Mouse (Mus musculus): ENCODE measurements around the gene Rab43.
A peak's percentile ranks its signal among the peaks of the same experiment; 100 is the strongest.

Gene Rab43

GRCm38 (mm10) chr6:87750184-87750910 is 61.6 kb downstream of the Rab43 start:
- DNase-seq (ENCODE audit: low spot score): no peak

- DNase-seq (ENCODE audit: low spot score): no peak
These were observed 63.4 kb downstream of the Rab43 start for GRCm38 (mm10) chr6:87748531-87748930.

- no peak for DNase-seq (ENCODE audit: low spot score)
These were observed 63.9 kb downstream of the Rab43 start for GRCm38 (mm10) chr6:87748078-87748477.

GRCm38 (mm10) chr6:87746849-87747248 is 65.1 kb downstream of the Rab43 start:
- peak; percentile 20 for DNase-seq (ENCODE audit: low spot score)

- no peak for DNase-seq (ENCODE audit: low spot score)
These were observed 65.9 kb downstream of the Rab43 start for GRCm38 (mm10) chr6:87746059-87746458.

- no peak for DNase-seq (ENCODE audit: low spot score)
These were observed 66.7 kb downstream of the Rab43 start for GRCm38 (mm10) chr6:87745301-87745700.

GRCm38 (mm10) chr6:87744632-87745031 is 67.3 kb downstream of the Rab43 start:
- no peak for DNase-seq (ENCODE audit: low spot score)

GRCm38 (mm10) chr6:87743281-87743680 is 68.7 kb downstream of the Rab43 start:
- no peak for DNase-seq (ENCODE audit: low spot score)

GRCm38 (mm10) chr6:87742804-87743203 is 69.2 kb downstream of the Rab43 start:
- no peak for DNase-seq (ENCODE audit: low spot score)

GRCm38 (mm10) chr6:87741978-87742377 is 70.0 kb downstream of the Rab43 start:
- DNase-seq (ENCODE audit: low spot score): no peak

GRCm38 (mm10) chr6:87740496-87740895 is 71.5 kb downstream of the Rab43 start:
- DNase-seq (ENCODE audit: low spot score): no peak

- no peak for DNase-seq (ENCODE audit: low spot score)
These were observed 72.1 kb downstream of the Rab43 start for GRCm38 (mm10) chr6:87739898-87740297.

Measured in MN1 (cell line).